Mouse (Mus musculus): ENCODE measurements around the gene Dtx1. TPM values are rescaled to one million over a fixed set of nuclear protein-coding genes. Genes with fewer than 3 reads are reported as not detected.

Dtx1 gene
- total RNA-seq, 2 experiments from 2014 or later, result not detected

- ATAC-seq (replicated peaks; ENCODE audit: poor library complexity), result no peak
These were observed 65.9 kb downstream of the Dtx1 start for GRCm38 (mm10) chr5:120645851-120646250.

- ATAC-seq (replicated peaks; ENCODE audit: poor library complexity), result peak; percentile 13; the same call in 1 of the 2 replicates
These were observed 67.5 kb downstream of the Dtx1 start for GRCm38 (mm10) chr5:120644227-120644626.

GRCm38 (mm10) chr5:120643365-120644085 lies 68.2 kb downstream of the Dtx1 start:
- ATAC-seq (replicated peaks; ENCODE audit: poor library complexity), result peak; percentile 62

GRCm38 (mm10) chr5:120640094-120640493 lies 71.6 kb downstream of the Dtx1 start:
- ATAC-seq (replicated peaks; ENCODE audit: poor library complexity), result no peak

- ATAC-seq (replicated peaks; ENCODE audit: poor library complexity), result no peak
These were observed 76.1 kb downstream of the Dtx1 start for GRCm38 (mm10) chr5:120635633-120636032.

GRCm38 (mm10) chr5:120634860-120635259 lies 76.9 kb downstream of the Dtx1 start:
- ATAC-seq (replicated peaks; ENCODE audit: poor library complexity), result no peak

GRCm38 (mm10) chr5:120634131-120634530 lies 77.6 kb downstream of the Dtx1 start, which contains the start of gene Cfap73:
Gene Cfap73, minus strand, starts transcription at chr5:120634235.
- ATAC-seq (replicated peaks; ENCODE audit: poor library complexity), result no peak

GRCm38 (mm10) chr5:120631892-120632291 lies 79.8 kb downstream of the Dtx1 start:
- ATAC-seq (replicated peaks; ENCODE audit: poor library complexity), result no peak

GRCm38 (mm10) chr5:120631128-120631527 lies 80.6 kb downstream of the Dtx1 start:
- no peak for ATAC-seq (replicated peaks; ENCODE audit: poor library complexity)

Other genes starting within 250 kb of the Dtx1 start
- 1.6 and 7.1 TPM in 2 replicates for gene Sdsl, start 239.1 kb downstream of the Dtx1 start, total RNA-seq (2015)
- gene Sdsl, start 239.1 kb downstream of the Dtx1 start, total RNA-seq (2017), result 3.2 and 9.0 TPM in 2 replicates
- not detected in 2 replicates for gene Sds, start 235.4 kb downstream of the Dtx1 start, total RNA-seq (2015)
- not detected in 2 replicates for gene Sds, start 235.4 kb downstream of the Dtx1 start, total RNA-seq (2017)
- gene Plbd2, start 208.3 kb downstream of the Dtx1 start, total RNA-seq (2015), result 8.3 and 9.8 TPM in 2 replicates
- 6.9 and 8.7 TPM in 2 replicates for gene Plbd2, start 208.3 kb downstream of the Dtx1 start, total RNA-seq (2017)
- 21.1 and 23.5 TPM in 2 replicates for gene Slc8b1, start 200.8 kb downstream of the Dtx1 start, total RNA-seq (2015)
- 31.8 and 32.5 TPM in 2 replicates for gene Slc8b1, start 200.8 kb downstream of the Dtx1 start, total RNA-seq (2017)
- gene Tpcn1, start 123.3 kb downstream of the Dtx1 start, total RNA-seq (2015), result 37.0 and 38.8 TPM in 2 replicates
- 15.7 and 17.7 TPM in 2 replicates for gene Tpcn1, start 123.3 kb downstream of the Dtx1 start, total RNA-seq (2017)
- not detected in 2 replicates for gene Iqcd, start 122.9 kb downstream of the Dtx1 start, total RNA-seq (2015)
- gene Iqcd, start 122.9 kb downstream of the Dtx1 start, total RNA-seq (2017), result 0.81 and 1.1 TPM in 2 replicates
- gene Rita1, start 99.3 kb downstream of the Dtx1 start, total RNA-seq (2015), result 2.0 and 2.3 TPM in 2 replicates
- 4.7 and 5.8 TPM in 2 replicates for gene Rita1, start 99.3 kb downstream of the Dtx1 start, total RNA-seq (2017)
- gene Ddx54, start 99.2 kb downstream of the Dtx1 start, total RNA-seq (2015), result 11.8 and 13.3 TPM in 2 replicates
- 34.9 and 35.8 TPM in 2 replicates for gene Ddx54, start 99.2 kb downstream of the Dtx1 start, total RNA-seq (2017)
- gene Cfap73, start 77.7 kb downstream of the Dtx1 start, total RNA-seq (2015), result not detected in 2 replicates
- gene Cfap73, start 77.7 kb downstream of the Dtx1 start, total RNA-seq (2017), result not detected in 2 replicates
- 0.10 and 0.67 TPM in 2 replicates for gene Rasal1, start 63.1 kb downstream of the Dtx1 start, total RNA-seq (2015)
- 0.12 and 2.0 TPM in 2 replicates for gene Rasal1, start 63.1 kb downstream of the Dtx1 start, total RNA-seq (2017)
- gene Oas2, start 37.9 kb upstream of the Dtx1 start, total RNA-seq (2015), result 1.6 and 2.9 TPM in 2 replicates
- 0.12 and 0.30 TPM in 2 replicates for gene Oas2, start 37.9 kb upstream of the Dtx1 start, total RNA-seq (2017)
- 1.1 and 1.5 TPM in 2 replicates for gene Oas3, start 65.7 kb upstream of the Dtx1 start, total RNA-seq (2015)
- gene Oas3, start 65.7 kb upstream of the Dtx1 start, total RNA-seq (2017), result 1.1 and 1.3 TPM in 2 replicates
- gene Oas1e, start 83.6 kb upstream of the Dtx1 start, total RNA-seq (2015), result not detected in 2 replicates
- gene Oas1e, start 83.6 kb upstream of the Dtx1 start, total RNA-seq (2017), result not detected in 2 replicates
- gene Oas1c, start 100.6 kb upstream of the Dtx1 start, total RNA-seq (2015), result 0.83 and 1.6 TPM in 2 replicates
- 2.4 and 6.3 TPM in 2 replicates for gene Oas1c, start 100.6 kb upstream of the Dtx1 start, total RNA-seq (2017)
- gene Oas1f, start 135.4 kb upstream of the Dtx1 start, total RNA-seq (2015), result not detected in 2 replicates
- not detected in 2 replicates for gene Oas1f, start 135.4 kb upstream of the Dtx1 start, total RNA-seq (2017)
- not detected in 2 replicates for gene Oas1h, start 149.5 kb upstream of the Dtx1 start, total RNA-seq (2015)
- not detected in 2 replicates for gene Oas1h, start 149.5 kb upstream of the Dtx1 start, total RNA-seq (2017)
- 0.54 and 1.6 TPM in 2 replicates for gene Oas1g, start 175.7 kb upstream of the Dtx1 start, total RNA-seq (2015)
- gene Oas1g, start 175.7 kb upstream of the Dtx1 start, total RNA-seq (2017), result 0.91 and 2.4 TPM in 2 replicates
- 9.6 and 12.0 TPM in 2 replicates for gene Oas1a, start 195.6 kb upstream of the Dtx1 start, total RNA-seq (2015)
- gene Oas1a, start 195.6 kb upstream of the Dtx1 start, total RNA-seq (2017), result 11.3 and 12.0 TPM in 2 replicates
- not detected in 2 replicates for gene Oas1d, start 202.6 kb upstream of the Dtx1 start, total RNA-seq (2015)
- gene Oas1d, start 202.6 kb upstream of the Dtx1 start, total RNA-seq (2017), result not detected in 2 replicates

All from megakaryocyte progenitor cell, adult 5-6 weeks (primary cell).